Mouse (Mus musculus): ENCODE results near the gene Hist1h2bn. TPM values are rescaled to one million over a fixed set of nuclear protein-coding genes. Genes with fewer than 3 reads are reported as not detected.
"Not testable (repeated sequence)": the region's sequence is repeated elsewhere in the genome, so short reads cannot be mapped to it uniquely, and the experiment has no call there.

The Hist1h2bn gene
- polyA plus RNA-seq, 1 experiment from 2014 or later: 6.0 TPM

DNA sequence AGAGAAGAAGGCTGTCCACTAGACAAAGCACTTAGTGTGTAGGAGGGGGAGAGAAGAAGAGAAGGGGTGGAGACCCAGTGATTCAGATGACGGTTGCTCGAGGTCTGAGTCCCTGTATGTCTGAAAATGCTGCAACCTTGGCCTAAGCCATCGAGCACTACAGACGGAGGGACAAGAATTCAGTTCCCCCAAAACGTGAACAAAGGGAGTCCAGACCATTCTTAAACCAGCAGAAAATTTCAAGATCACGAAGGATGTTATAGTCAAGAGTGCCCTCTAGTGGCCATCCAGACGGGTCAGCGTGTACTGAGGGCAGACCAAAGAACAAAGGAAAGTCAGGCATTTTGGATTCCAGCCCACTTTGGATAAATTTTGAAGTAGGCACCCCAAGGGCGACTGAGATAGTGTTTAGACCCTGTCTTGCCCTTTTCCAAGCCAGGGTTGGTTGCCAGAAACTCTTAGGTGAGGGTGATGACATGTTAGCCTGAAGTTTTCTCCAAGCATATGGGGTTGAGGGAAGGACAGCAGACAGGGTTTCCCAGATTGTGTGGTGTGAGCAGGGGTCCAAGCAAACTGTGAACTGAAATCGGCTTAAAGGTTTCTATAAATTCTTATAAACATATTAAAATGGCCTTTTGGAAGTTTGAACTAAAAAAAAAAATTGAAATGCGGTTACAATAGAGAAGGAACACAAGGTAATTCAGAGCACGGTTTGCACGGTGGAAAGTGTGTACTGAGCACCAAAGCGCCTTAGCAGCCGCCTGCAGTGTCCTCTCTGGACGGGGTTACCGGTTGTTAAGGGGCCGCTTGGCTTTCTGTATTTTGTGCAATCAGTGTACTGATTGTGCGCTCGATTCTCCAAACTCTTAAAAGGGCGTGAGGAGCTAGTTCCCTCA lies 19.7 kb upstream of the Hist1h2bn start:
- whole genome bisulfite sequencing: under 1% methylated on average over 21 of the region's 21 CpGs
- H3K27ac ChIP-seq: peak overlapping the region; percentile 98
- peak overlapping the region; percentile 47 for H3K4me3 ChIP-seq (replicated peaks)
- peaks cover 22% of the 10 kb centered on the region for H3K4me1 ChIP-seq
- H3K9ac ChIP-seq: peak overlapping the region; percentile 56
- 0 out of 2 replicates have a peak, but pooled peaks cover 2% of the 10 kb centered on the region for H3K36me3 ChIP-seq
- no peaks in the 10 kb centered on the region for H3K27me3 ChIP-seq
- H3K9me3 ChIP-seq (replicated peaks): no peaks in the 10 kb centered on the region
- peak overlapping the region; percentile 62 for H3K4me2 ChIP-seq
- ATAC-seq (replicated peaks; ENCODE audit: low FRiP score): peak; percentile 82

DNA sequence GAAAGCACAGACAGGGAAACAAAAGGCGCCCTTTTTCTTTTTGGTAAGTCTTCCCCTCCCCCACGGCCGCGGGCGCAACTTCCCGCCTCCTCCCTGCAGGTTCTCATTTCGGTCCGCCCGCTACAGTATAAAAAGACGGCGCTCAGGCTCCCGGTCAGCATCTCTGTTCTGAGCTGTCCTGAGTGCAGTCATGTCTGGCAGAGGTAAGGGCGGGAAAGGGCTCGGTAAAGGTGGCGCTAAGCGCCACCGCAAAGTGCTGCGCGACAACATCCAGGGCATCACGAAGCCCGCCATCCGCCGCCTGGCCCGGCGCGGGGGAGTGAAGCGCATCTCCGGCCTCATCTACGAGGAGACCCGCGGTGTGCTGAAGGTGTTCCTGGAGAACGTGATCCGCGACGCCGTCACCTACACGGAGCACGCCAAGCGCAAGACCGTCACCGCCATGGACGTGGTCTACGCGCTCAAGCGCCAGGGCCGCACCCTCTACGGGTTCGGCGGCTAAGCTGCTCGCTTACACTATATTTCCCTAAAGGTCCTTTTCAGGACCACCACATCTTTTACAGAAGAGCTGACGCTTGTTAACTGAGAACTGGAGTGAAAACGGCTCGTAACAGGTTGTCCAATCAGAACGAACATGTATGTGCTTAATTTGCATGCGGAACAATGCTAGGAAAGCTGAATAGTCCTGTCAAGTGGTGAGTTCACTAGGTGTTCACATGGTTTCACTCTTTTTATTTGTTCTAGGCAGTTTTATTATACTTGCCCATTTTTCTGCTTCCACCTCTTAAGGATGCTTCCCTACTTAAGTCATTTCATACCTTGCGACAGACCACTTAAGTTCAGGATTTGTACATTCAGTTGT lies 18.8 kb upstream of the Hist1h2bn start, which contains the start of gene Hist1h4j:
TSS of gene Hist1h4j (plus strand) at position 159 of the 862 bp plus-strand sequence.
- Histone ChIP-seq H3K4me1 (peaks cover 22% of the 10 kb centered on the region), H3K27ac (peak within 1 kb of the TSS; percentile 98), H3K4me2 (peak within 1 kb of the TSS; percentile 62), H3K9ac (peak within 1 kb of the TSS; percentile 56), H3K4me3 (replicated peaks) (peak within 1 kb of the TSS; percentile 47)
- H3K27me3 ChIP-seq; H3K36me3 ChIP-seq; H3K9me3 ChIP-seq (replicated peaks): not testable (repeated sequence)
- WGBS: under 1% methylated on average over 46 of the region's 56 CpGs
- peak; percentile 95 for ATAC-seq (replicated peaks; ENCODE audit: low FRiP score)

DNA sequence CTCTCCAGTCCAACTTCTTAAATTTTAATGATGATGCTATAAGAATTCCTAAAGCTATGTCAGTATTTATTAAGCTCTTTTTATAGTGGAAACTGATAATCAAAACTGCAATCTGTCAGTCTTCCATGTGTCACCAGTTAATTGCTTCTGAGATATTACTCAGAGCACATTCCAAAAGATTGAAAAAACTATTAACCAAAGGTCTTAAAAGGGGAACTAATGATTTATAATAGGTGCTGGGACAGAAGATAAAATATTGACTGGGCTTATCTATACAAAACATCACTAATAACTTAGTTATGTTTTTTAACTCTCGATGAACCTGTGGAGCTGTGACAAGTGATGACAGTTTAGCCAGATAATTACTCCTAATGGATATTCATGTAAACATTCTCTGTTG lies 8.9 kb upstream of the Hist1h2bn start:
- no peak overlapping the region for H3K4me3 ChIP-seq (replicated peaks)
- H3K4me1 ChIP-seq: peaks cover 16% of the 10 kb centered on the region
- no peaks in the 10 kb centered on the region for H3K27me3 ChIP-seq
- 62% methylated on average over 1 of the region's 1 CpGs for WGBS
- H3K9ac ChIP-seq: no peak overlapping the region
- no peaks in the 10 kb centered on the region for H3K36me3 ChIP-seq
- H3K27ac ChIP-seq: no peak overlapping the region
- H3K9me3 ChIP-seq (replicated peaks): no peaks in the 10 kb centered on the region
- ATAC-seq (replicated peaks; ENCODE audit: low FRiP score): no peak
- no peak overlapping the region for H3K4me2 ChIP-seq

DNA sequence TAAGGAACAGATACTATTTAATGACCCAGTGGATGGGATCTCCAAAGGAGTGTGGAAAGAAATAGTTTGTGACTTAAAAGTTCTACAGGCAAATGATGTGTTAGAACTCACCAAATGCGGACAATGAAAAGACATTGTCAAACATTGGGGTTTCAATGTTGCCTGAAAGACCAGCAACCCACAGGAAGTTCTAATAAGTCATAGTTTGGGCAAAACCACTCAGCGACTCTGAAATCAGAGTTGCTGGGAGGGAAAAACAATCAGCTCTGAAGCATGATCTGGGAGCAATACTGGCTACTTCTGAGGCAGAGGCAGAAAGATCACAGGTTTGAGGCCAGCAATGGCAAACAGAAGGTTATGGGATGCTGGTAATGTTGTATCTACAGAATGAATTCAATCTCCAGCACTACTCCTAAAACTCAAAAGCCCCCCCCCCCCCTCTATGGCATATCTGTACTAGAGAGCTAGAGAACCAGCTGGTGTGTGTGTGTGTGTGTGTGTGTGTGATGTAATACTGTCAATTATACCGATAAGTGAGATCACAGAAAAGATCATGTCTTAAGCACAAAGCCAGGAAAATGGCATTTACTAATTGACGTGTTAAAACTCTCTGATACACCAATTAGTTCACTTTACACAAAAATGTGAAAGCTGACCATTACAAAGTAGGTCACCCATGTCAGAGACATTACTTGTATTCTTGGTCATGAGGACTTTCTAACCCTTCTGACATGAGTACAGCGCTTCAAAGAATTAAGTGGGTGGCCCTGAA lies 4.3 kb upstream of the Hist1h2bn start:
- WGBS: 3% methylated on average over 5 of the region's 5 CpGs
- peaks cover 27% of the 10 kb centered on the region for H3K4me1 ChIP-seq
- peak overlapping the region; percentile 54 for H3K4me3 ChIP-seq (replicated peaks)
- no peaks in the 10 kb centered on the region for H3K36me3 ChIP-seq
- no peak for ATAC-seq (replicated peaks; ENCODE audit: low FRiP score)
- peak overlapping the region; percentile 98 for H3K27ac ChIP-seq
- peak overlapping the region; percentile 55 for H3K9ac ChIP-seq
- peak overlapping the region; percentile 61 for H3K4me2 ChIP-seq
- H3K9me3 ChIP-seq (replicated peaks): no peaks in the 10 kb centered on the region
- no peaks in the 10 kb centered on the region for H3K27me3 ChIP-seq

DNA sequence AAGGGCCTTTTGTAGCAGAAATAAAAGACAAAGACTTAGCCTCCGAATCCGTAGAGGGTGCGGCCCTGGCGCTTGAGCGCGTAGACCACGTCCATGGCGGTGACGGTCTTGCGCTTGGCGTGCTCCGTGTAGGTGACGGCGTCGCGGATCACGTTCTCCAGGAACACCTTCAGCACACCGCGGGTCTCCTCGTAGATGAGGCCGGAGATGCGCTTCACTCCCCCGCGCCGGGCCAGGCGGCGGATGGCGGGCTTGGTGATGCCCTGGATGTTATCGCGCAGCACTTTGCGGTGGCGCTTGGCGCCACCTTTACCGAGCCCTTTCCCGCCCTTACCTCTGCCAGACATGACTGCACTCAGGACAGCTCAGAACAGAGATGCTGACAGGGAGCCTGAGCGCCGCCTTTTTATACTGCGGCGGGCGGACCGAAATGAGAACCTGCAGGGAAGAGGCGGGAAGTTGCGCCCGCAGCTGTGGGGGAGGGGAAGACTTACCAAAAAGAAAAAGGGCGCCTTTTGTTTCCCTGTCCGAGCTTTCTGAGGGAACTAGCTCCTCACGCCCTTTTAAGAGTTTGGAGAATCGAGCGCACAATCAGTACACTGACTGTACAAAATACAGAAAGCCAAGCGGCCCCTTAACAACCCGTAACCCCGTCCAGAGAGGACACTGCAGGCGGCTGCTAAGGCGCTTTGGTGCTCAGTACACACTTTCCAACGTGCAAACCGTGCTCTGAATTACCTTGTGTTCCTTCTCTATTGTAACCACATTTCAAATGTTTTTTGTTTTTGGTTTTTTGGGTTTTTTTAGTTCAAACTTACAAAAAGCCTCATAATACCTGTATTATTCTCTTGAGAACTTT lies 3.5 kb upstream of the Hist1h2bn start, which contains the start of gene Hist1h4k:
TSS of gene Hist1h4k (minus strand) at position 347 of the 859 bp plus-strand sequence.
- WGBS: under 1% methylated on average over 46 of the region's 56 CpGs

DNA sequence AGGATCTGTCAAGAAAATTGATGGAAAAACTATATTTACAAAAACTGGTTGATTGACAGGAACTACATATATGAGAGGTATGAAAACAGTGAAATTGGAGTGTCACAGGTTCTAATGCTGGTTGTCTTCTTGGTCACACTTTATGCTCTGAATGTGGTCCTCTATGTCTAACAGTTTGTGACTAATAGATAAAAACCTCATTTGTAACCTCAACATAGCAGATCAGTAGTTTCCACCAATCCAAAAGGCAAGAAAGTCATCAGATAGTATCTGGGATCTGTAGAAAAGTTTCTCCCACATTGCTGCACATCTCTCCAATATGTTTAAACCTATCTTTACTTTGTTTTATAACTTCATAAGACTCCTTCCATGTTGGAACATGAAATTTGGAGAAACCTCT lies 2.5 kb upstream of the Hist1h2bn start:
- Histone ChIP-seq H3K4me2 (no peak overlapping the region), H3K36me3 (no peaks in the 10 kb centered on the region), H3K27ac (peak overlapping the region; percentile 97; the same call in 1 of the 2 replicates), H3K9ac (no peak overlapping the region), H3K27me3 (no peaks in the 10 kb centered on the region), H3K9me3 (replicated peaks) (no peaks in the 10 kb centered on the region), H3K4me3 (replicated peaks) (no peak overlapping the region), H3K4me1 (peaks cover 27% of the 10 kb centered on the region)
- no peak for ATAC-seq (replicated peaks; ENCODE audit: low FRiP score)

More for the DNA sequence above, 3.5 kb upstream of the Hist1h2bn start, which contains the start of gene Hist1h4k:
- not testable (repeated sequence) for H3K9me3 ChIP-seq (replicated peaks); H3K36me3 ChIP-seq; H3K27me3 ChIP-seq
- peaks cover 27% of the 10 kb centered on the region for H3K4me1 ChIP-seq
- peak within 1 kb of the TSS; percentile 54 for H3K4me3 ChIP-seq (replicated peaks)
- ATAC-seq (replicated peaks; ENCODE audit: low FRiP score): peak; percentile 87
- H3K4me2 ChIP-seq: peak within 1 kb of the TSS; percentile 61
- H3K9ac ChIP-seq: peak within 1 kb of the TSS; percentile 55
- H3K27ac ChIP-seq: peak within 1 kb of the TSS; percentile 98

DNA sequence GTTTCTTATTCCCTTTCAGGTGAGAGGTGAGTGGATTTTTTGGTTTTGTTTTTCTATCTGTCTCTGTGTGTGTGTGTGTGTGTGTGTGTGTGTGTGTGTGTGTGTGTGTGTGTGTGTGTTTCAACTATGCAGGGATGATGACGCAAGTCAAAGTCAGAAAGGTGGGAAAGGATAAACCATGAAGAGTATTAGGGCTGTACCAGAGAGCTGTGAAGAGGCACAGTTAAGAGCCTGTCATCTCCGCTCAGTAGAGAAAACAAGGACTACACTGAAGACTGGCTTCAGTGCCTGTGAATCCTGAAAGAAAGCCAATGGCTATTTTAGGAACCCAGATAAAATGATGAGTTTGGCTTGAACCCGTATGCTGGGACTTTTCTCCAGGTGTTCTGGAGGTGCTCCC lies 2.1 kb upstream of the Hist1h2bn start:
- ATAC-seq (replicated peaks; ENCODE audit: low FRiP score): no peak
- Histone ChIP-seq H3K4me1 (peaks cover 27% of the 10 kb centered on the region), H3K36me3 (no peaks in the 10 kb centered on the region), H3K9me3 (replicated peaks) (no peaks in the 10 kb centered on the region), H3K4me3 (replicated peaks) (no peak overlapping the region), H3K27ac (peak overlapping the region; percentile 97), H3K9ac (no peak overlapping the region), H3K27me3 (no peaks in the 10 kb centered on the region), H3K4me2 (peak overlapping the region; percentile 69; the same call in 1 of the 2 replicates)
- WGBS: 79% methylated on average over 3 of the region's 3 CpGs

DNA sequence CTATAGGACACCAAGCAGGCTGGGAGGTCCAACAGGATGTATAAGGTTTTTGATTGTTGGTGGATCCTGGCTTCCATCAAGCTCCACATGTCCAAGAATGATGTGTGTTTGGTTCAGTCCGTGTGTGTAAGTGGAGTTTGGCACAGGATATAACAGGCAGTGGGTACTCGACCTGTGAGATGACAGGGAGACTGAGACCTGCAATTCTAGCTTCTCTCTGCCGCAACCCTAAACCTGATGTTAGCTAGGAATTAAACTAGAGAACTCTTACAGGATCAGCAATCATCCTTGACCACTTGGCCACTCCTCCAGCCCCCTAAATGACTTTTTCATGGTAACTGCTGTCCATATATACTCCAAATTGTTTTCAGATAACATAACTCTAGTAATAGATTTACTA lies 1.6 kb upstream of the Hist1h2bn start:
- Histone ChIP-seq H3K4me1 (peaks cover 25% of the 10 kb centered on the region), H3K9ac (no peak overlapping the region), H3K4me2 (peak overlapping the region; percentile 69), H3K9me3 (replicated peaks) (no peaks in the 10 kb centered on the region), H3K4me3 (replicated peaks) (no peak overlapping the region; the same call in none of the 2 replicates), H3K36me3 (no peaks in the 10 kb centered on the region), H3K27me3 (no peaks in the 10 kb centered on the region), H3K27ac (peak overlapping the region; percentile 97)
- WGBS: 34% methylated on average over 3 of the region's 3 CpGs
- ATAC-seq (replicated peaks; ENCODE audit: low FRiP score): no peak

DNA sequence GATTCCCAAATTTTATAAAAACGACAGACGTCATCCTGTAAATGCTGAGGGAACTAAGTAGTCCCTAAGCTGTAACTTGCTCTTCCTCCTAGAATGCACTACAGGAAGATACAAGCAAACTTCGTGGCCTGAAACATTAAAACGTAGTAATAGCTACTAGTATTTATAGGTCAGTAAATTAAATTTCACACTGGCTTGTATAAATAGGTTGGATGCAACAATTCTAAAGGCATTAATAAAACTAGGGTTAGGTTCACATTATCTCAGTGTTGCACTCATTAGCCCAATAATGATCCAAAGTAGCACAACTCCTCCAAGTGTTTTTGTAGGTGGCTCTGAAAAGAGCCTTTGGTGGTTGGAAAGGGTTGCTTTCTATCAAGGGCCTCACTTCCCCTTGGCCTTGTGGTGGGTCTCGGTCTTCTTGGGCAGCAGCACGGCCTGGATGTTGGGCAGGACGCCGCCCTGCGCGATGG lies 836 bp upstream of the Hist1h2bn start:
- H3K9me3 ChIP-seq (replicated peaks): no peaks in the 10 kb centered on the region
- H3K4me2 ChIP-seq: peak overlapping the region; percentile 69
- H3K9ac ChIP-seq: peak overlapping the region; percentile 61
- 2% methylated on average over 10 of the region's 10 CpGs for WGBS
- peaks cover 22% of the 10 kb centered on the region; the same call in 1 of the 2 replicates for H3K4me1 ChIP-seq
- H3K4me3 ChIP-seq (replicated peaks): peak overlapping the region; percentile 49
- ATAC-seq (replicated peaks; ENCODE audit: low FRiP score): no peak
- H3K36me3 ChIP-seq: no peaks in the 10 kb centered on the region
- peak overlapping the region; percentile 97 for H3K27ac ChIP-seq
- H3K27me3 ChIP-seq: no peaks in the 10 kb centered on the region

DNA sequence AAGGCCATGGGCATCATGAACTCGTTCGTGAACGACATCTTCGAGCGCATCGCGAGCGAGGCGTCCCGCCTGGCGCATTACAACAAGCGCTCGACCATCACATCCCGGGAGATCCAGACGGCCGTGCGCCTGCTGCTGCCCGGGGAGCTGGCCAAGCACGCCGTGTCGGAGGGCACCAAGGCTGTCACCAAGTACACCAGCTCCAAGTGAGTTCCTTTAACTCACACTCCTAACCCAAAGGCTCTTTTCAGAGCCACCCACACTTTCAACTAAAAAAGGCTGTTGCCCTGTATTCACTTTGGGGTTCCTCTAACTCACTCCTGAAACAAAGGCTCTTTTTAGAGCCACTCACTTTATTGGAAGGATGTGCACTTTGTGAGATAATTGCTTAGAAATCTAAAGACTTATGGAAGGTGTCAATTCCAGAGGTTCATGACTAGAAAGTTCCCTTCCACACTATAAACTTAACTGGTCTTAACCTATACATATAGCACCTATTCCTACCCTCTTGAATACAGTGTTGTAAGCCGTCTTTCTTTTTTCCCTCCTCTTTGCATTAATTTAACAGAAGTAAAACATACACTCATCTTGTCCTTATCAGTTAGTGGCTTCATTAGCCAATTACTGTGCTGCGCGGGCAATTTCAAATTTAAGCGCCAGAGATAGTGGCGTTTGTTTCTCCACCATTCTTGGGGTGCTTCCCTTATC lies 525 bp downstream of the Hist1h2bn start:
- not testable (repeated sequence) for H3K36me3 ChIP-seq; H3K27me3 ChIP-seq; H3K9me3 ChIP-seq (replicated peaks)
- ATAC-seq (replicated peaks; ENCODE audit: low FRiP score): peak; percentile 1; the same call in 1 of the 2 replicates
- peak overlapping the region; percentile 49 for H3K4me3 ChIP-seq (replicated peaks)
- peak overlapping the region; percentile 97 for H3K27ac ChIP-seq
- H3K4me2 ChIP-seq: peak overlapping the region; percentile 69
- H3K9ac ChIP-seq: peak overlapping the region; percentile 53
- WGBS: under 1% methylated on average over 15 of the region's 26 CpGs
- H3K4me1 ChIP-seq: peaks cover 14% of the 10 kb centered on the region; the same call in 1 of the 2 replicates
